Mouse (Mus musculus) bone marrow macrophage, adult 2 months (primary cell): ENCODE data around the gene Fxyd6.

Experiments
- CTCF ChIP-seq: IDR thresholded peaks from 2 replicates; pipeline ENCODE4 v1.5.1; 2012; ENCODE audit warnings: low read depth, mild to moderate bottlenecking, low read length, moderate library complexity
- POLR2A ChIP-seq: IDR thresholded peaks from 2 replicates; pipeline ENCODE4 v1.6.1; 2012; ENCODE audit warnings: mild to moderate bottlenecking, low read depth, low read length, borderline replicate concordance

GRCm38 (mm10) chr9:45382834-45383233 lies 12.8 kb downstream of the Fxyd6 start:
- TF ChIP-seq POLR2A (no peak), CTCF (no peak)
